Mouse (Mus musculus): ENCODE results near the gene Lmcd1.

GRCm38 (mm10) chr6:112327793-112328192, 54.2 kb downstream of the Lmcd1 start:
- TF ChIP-seq CTCF (conservative IDR thresholded peaks at IDR 0.05; ENCODE audit: insufficient read depth, insufficient read length, low read depth, low read length) (no peak), POLR2A (IDR thresholded peaks at IDR 0.05; ENCODE audit: low read depth, low read length) (no peak)
